ENCODE assay signal across 8 mouse cellular contexts in genomic region chr3:37723662-37724170, GRCm38 (mm10). TPM values are rescaled to one million over a fixed set of nuclear protein-coding genes. Genes with fewer than 3 reads are reported as not detected.
DNase-seq lines count a peak whose midpoint lies in the region; ATAC-seq and TF ChIP-seq lines count a peak whose summit lies in the region.

No protein-coding gene starts in this region.

- intact Hi-C loops in left cerebral cortex, postnatal 36 days (cut with DNase I): loop anchor here (5.0 kb wide), 1 partner anchor 81 kb away; no protein-coding TSS in a partner anchor

- peaks cover 25% of the 10 kb centered on the region for H3K4me1 ChIP-seq in kidney, adult 2 months (ENCODE audit: control insufficient read depth, insufficient read depth, low read length)

- TF ChIP-seq CTCF in kidney, adult 2 months (conservative IDR thresholded peaks at IDR 0.05; ENCODE audit: insufficient read depth, insufficient read length, low read depth, low read length): no peak

- H3K27me3 ChIP-seq in kidney, adult 2 months (replicated peaks; ENCODE audit: control insufficient read depth, insufficient read depth, low read length): no peaks in the 10 kb centered on the region

- no peaks in the 10 kb centered on the region for H3K36me3 ChIP-seq in kidney, adult 2 months (ENCODE audit: control insufficient read depth, insufficient read depth, low read length)

- peak overlapping the region; percentile 33 for H3K4me3 ChIP-seq in kidney, adult 2 months (ENCODE audit: insufficient read depth, low read depth, low read length)

- no peak for DNase-seq in kidney, adult 2 months
- no peak for DNase-seq in kidney, adult 18-20 months
- DNase-seq in embryo, embryonic 10.5 days (ENCODE audit: low spot score): peak; percentile 58
- peak; percentile 39 to 44 for DNase-seq in left cerebral cortex, postnatal 36 days (ENCODE audit: low spot score in 2 of 2)
- DNase-seq in neural tube, embryonic 10.5 days (ENCODE audit: extremely low spot score, low spot score): peak; percentile 32
- DNase-seq in ovary, postnatal 36 days (ENCODE audit: low spot score): no peak

- WGBS in kidney, adult 2 months: 21% methylated on average over 17 of the region's 17 CpGs

- ATAC-seq in hematopoietic stem cell, adult 5-6 weeks (replicated peaks in 1 of 2; ENCODE audit: insufficient read depth in 1 of 2, low FRiP score in 2 of 2, low TSS enrichment in 1 of 2, low read depth in 1 of 2, poor library complexity in 2 of 2, severe bottlenecking in 2 of 2): peak; percentile 15 to 28; a peak in 2 of 4 replicates
- ATAC-seq in monocyte, adult 5-6 weeks (replicated peaks; ENCODE audit: insufficient number of reproducible peaks, low FRiP score, low TSS enrichment, poor library complexity, severe bottlenecking): no peak

- no peak for TF ChIP-seq POLR2A in kidney, adult 2 months (IDR thresholded peaks at IDR 0.05; ENCODE audit: low read depth, low read length)

- H3K27ac ChIP-seq in kidney, adult 2 months (ENCODE audit: insufficient read depth, low read depth, low read length): peak overlapping the region; percentile 95

RNA-seq across cellular contexts. Expression of gene Gm5148, which starts 0.6 kb away (rescaled TPM):
- polyA plus RNA-seq in kidney, adult 2 months (2012; rRNA removed): 9.3 and 10.8 TPM in 2 replicates
- total RNA-seq in hematopoietic stem cell, adult 5-6 weeks (2017): 35.9 and 44.8 TPM in 2 replicates
- total RNA-seq in left cerebral cortex, postnatal 36 days (2021): 1 to 10 TPM; 3.7 to 3.9 TPM
- 24.7 to 61.8 TPM (median 41.2 TPM) in 3 replicates for total RNA-seq in monocyte, adult 5-6 weeks (2017)

Comparison
In these comparisons a context has a peak if more than half of its experiments do, and no peak if none do; other contexts are left out.
1. DNase-seq: peak in embryo, embryonic 10.5 days (single experiment), left cerebral cortex, postnatal 36 days (2 of 2) and neural tube, embryonic 10.5 days (single experiment); none in kidney, adult 2 months (single experiment), kidney, adult 18-20 months (single experiment) and ovary, postnatal 36 days (single experiment).